Mouse (Mus musculus) midbrain, embryonic 13.5 days (tissue): Measurements from ENCODE around the gene Zfand3. TPM values are rescaled to one million over a fixed set of nuclear protein-coding genes. Genes with fewer than 3 reads are reported as not detected.

ENCODE experiments used
- ATAC-seq: fragments of 200-750 bp; cut with Nextera tagmentation; 2 replicates; pipeline ENCODE4 v1.8.0; 2017; ENCODE audit warnings: mild to moderate bottlenecking, moderate TSS enrichment, moderate library complexity
- H3K27ac ChIP-seq: fragments of 300-500 bp; sonication (generic); 2 replicates; pipeline ENCODE4 v1.5.1; 2015; ENCODE audit warnings: inconsistent platforms, mild to moderate bottlenecking, moderate library complexity
- H3K27me3 ChIP-seq: fragments of 300-500 bp; sonication (generic); 2 replicates; pipeline ENCODE4 v1.6.1; 2015; ENCODE audit warnings: mild to moderate bottlenecking, inconsistent platforms
- H3K36me3 ChIP-seq: fragments of 300-500 bp; sonication (generic); 2 replicates; pipeline ENCODE4 v1.6.1; 2015; ENCODE audit warnings: mild to moderate bottlenecking, inconsistent platforms
- H3K4me1 ChIP-seq: fragments of 300-500 bp; sonication (generic); replicated peaks from 2 replicates; pipeline ENCODE4 v1.6.1; 2015; ENCODE audit warnings: inconsistent platforms
- H3K4me2 ChIP-seq: fragments of 300-500 bp; sonication (generic); replicated peaks from 2 replicates; pipeline ENCODE4 v1.6.1; 2015; ENCODE audit warnings: moderate library complexity, mild to moderate bottlenecking, inconsistent platforms
- H3K4me3 ChIP-seq: fragments of 300-500 bp; sonication (generic); replicated peaks from 2 replicates; pipeline ENCODE4 v1.5.1; 2015; ENCODE audit warnings: mild to moderate bottlenecking, inconsistent platforms
- H3K9ac ChIP-seq: fragments of 300-500 bp; sonication (generic); replicated peaks from 2 replicates; pipeline ENCODE4 v1.6.1; 2015; ENCODE audit warnings: mild to moderate bottlenecking, inconsistent platforms
- H3K9me3 ChIP-seq: fragments of 300-500 bp; sonication (generic); 2 replicates; pipeline ENCODE4 v1.6.1; 2016; ENCODE audit warnings: mild to moderate bottlenecking, inconsistent platforms
- WGBS: fragments of 180-500 bp; shearing (Covaris S2); methylation state at CpG from one replicate; pipeline ENCODE4 v1.1.7; 2015; 5-methylcytosine and 5-hydroxymethylcytosine counted together
- polyA plus RNA-seq: library from polyadenylated mRNA; unstranded; fragments of >200 nt; fragmentation: Nextera tagmentation; extraction: Ambion mirVana; gene quantifications from 2 replicates; pipeline ENCODE4 v1.2.1, GENCODE M21; 2015

The Zfand3 gene
- polyA plus RNA-seq, 1 experiment from 2014 or later, result 85.4 TPM

DNA sequence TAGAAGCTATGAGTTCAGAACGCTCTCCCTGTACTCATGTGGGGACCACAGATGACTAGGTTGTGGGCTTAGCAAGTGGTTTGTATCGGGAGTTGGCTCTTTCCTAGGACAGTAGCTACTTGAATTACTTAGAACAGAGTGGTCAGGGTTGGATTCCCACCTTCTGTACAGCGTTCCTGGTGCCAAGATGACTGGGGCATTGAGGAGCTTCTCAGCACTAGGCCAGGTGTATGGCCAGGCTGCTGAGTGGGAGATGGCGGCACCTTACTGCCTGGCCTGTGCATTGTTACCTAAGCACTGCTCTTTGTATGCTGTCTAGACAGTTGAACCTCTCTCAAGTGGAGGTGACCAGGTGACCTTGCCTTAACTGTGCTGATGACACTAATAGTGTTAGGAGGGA, 28.3 kb downstream of the Zfand3 start:
- Histone ChIP-seq H3K27me3 (no peaks in the 10 kb centered on the region), H3K9ac (no peak overlapping the region), H3K4me1 (peaks cover 39% of the 10 kb centered on the region), H3K27ac (no peak overlapping the region), H3K36me3 (no peaks in the 10 kb centered on the region), H3K9me3 (no peaks in the 10 kb centered on the region), H3K4me3 (no peak overlapping the region), H3K4me2 (no peak overlapping the region)
- 95% methylated on average over 4 of the region's 4 CpGs for WGBS
- ATAC-seq, result no peak

GRCm38 (mm10) chr17:30033991-30034390, 29.5 kb downstream of the Zfand3 start:
- Histone ChIP-seq H3K4me3 (no peak overlapping the region), H3K4me1 (peaks cover 32% of the 10 kb centered on the region), H3K27ac (no peak overlapping the region), H3K27me3 (no peaks in the 10 kb centered on the region), H3K4me2 (no peak overlapping the region), H3K9ac (no peak overlapping the region), H3K9me3 (no peaks in the 10 kb centered on the region), H3K36me3 (no peaks in the 10 kb centered on the region)
- 73% methylated on average over 4 of the region's 4 CpGs for WGBS
- no peak for ATAC-seq

GRCm38 (mm10) chr17:30035216-30036005, 30.9 kb downstream of the Zfand3 start:
- Histone ChIP-seq H3K9me3 (no peaks in the 10 kb centered on the region), H3K36me3 (no peaks in the 10 kb centered on the region), H3K4me3 (no peak overlapping the region), H3K4me1 (peaks cover 23% of the 10 kb centered on the region), H3K4me2 (no peak overlapping the region), H3K27ac (no peak overlapping the region), H3K9ac (no peak overlapping the region), H3K27me3 (no peaks in the 10 kb centered on the region)
- ATAC-seq, result no peak
- 83% methylated on average over 4 of the region's 4 CpGs for WGBS

GRCm38 (mm10) chr17:30043163-30043822, 38.8 kb downstream of the Zfand3 start:
- ATAC-seq, result no peak
- WGBS, result 91% methylated on average over 7 of the region's 7 CpGs

DNA sequence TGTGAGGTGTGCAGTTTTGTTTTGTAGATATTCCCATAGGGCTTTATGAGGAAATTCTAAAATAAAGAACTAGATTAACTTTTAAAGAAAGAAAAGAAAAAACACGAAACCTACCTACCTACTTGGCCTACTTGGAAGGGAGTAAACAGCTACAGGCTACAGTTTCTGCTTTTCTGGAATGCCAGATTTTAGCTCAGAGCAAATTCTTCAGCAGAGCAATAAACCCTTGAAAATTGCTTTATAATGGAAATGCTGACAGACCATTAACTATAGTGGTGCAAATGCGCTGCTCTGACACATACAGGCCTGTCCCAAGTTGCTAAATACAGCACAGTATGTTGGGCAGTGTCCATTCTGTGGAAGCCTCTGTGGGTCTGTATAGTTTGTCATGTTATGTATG, 40.6 kb downstream of the Zfand3 start:
- no peaks in the 10 kb centered on the region for H3K27me3 ChIP-seq
- 71% methylated on average over 2 of the region's 2 CpGs for WGBS
- H3K4me1 ChIP-seq, result peaks cover 8% of the 10 kb centered on the region; the same call in 1 of the 2 replicates
- H3K9me3 ChIP-seq, result no peaks in the 10 kb centered on the region
- no peak overlapping the region for H3K27ac ChIP-seq
- H3K9ac ChIP-seq, result no peak overlapping the region
- H3K4me2 ChIP-seq, result no peak overlapping the region
- H3K4me3 ChIP-seq, result no peak overlapping the region
- no peak for ATAC-seq
- no peaks in the 10 kb centered on the region for H3K36me3 ChIP-seq

More at GRCm38 (mm10) chr17:30043163-30043822, 38.8 kb downstream of the Zfand3 start:
- H3K27me3 ChIP-seq, result no peaks in the 10 kb centered on the region
- no peak overlapping the region for H3K4me3 ChIP-seq
- H3K4me1 ChIP-seq, result peaks cover 13% of the 10 kb centered on the region; the same call in 1 of the 2 replicates
- H3K9me3 ChIP-seq, result no peaks in the 10 kb centered on the region
- H3K27ac ChIP-seq, result no peak overlapping the region
- no peak overlapping the region for H3K9ac ChIP-seq
- H3K4me2 ChIP-seq, result no peak overlapping the region
- H3K36me3 ChIP-seq, result no peaks in the 10 kb centered on the region

GRCm38 (mm10) chr17:30046654-30047053, 42.1 kb downstream of the Zfand3 start:
- no peak for ATAC-seq
- no peaks in the 10 kb centered on the region for H3K27me3 ChIP-seq
- no peaks in the 10 kb centered on the region for H3K36me3 ChIP-seq
- peaks cover 12% of the 10 kb centered on the region; the same call in 1 of the 2 replicates for H3K4me1 ChIP-seq
- H3K4me3 ChIP-seq, result no peak overlapping the region
- 93% methylated on average over 5 of the region's 5 CpGs for WGBS
- H3K9me3 ChIP-seq, result no peaks in the 10 kb centered on the region
- no peak overlapping the region for H3K4me2 ChIP-seq
- no peak overlapping the region for H3K27ac ChIP-seq
- H3K9ac ChIP-seq, result no peak overlapping the region

- Histone ChIP-seq H3K4me1 (0 out of 2 replicates have a peak, but pooled peaks cover 9% of the 10 kb centered on the region), H3K27ac (no peak overlapping the region), H3K9ac (no peak overlapping the region), H3K9me3 (no peaks in the 10 kb centered on the region), H3K4me3 (no peak overlapping the region), H3K27me3 (no peaks in the 10 kb centered on the region), H3K36me3 (peaks cover 5% of the 10 kb centered on the region), H3K4me2 (no peak overlapping the region)
- WGBS, result 82% methylated on average over 5 of the region's 5 CpGs
- ATAC-seq, result no peak
These were observed 47.2 kb downstream of the Zfand3 start for GRCm38 (mm10) chr17:30051523-30052346.

- Histone ChIP-seq H3K4me2 (no peak overlapping the region), H3K4me3 (no peak overlapping the region), H3K27me3 (no peaks in the 10 kb centered on the region), H3K27ac (no peak overlapping the region), H3K9ac (no peak overlapping the region), H3K9me3 (no peaks in the 10 kb centered on the region), H3K4me1 (0 out of 2 replicates have a peak, but pooled peaks cover 9% of the 10 kb centered on the region), H3K36me3 (peaks cover 5% of the 10 kb centered on the region)
- ATAC-seq, result no peak
- WGBS, result 90% methylated on average over 5 of the region's 5 CpGs
These were observed 47.8 kb downstream of the Zfand3 start for GRCm38 (mm10) chr17:30052347-30052742.

- ATAC-seq, result no peak
- Histone ChIP-seq H3K9ac (no peak overlapping the region), H3K27ac (no peak overlapping the region), H3K9me3 (no peaks in the 10 kb centered on the region), H3K27me3 (no peaks in the 10 kb centered on the region), H3K4me1 (0 out of 2 replicates have a peak, but pooled peaks cover 13% of the 10 kb centered on the region), H3K4me2 (no peak overlapping the region), H3K4me3 (no peak overlapping the region), H3K36me3 (peaks cover 5% of the 10 kb centered on the region)
- 79% methylated on average over 9 of the region's 9 CpGs for WGBS
These were observed 48.9 kb downstream of the Zfand3 start for GRCm38 (mm10) chr17:30053463-30053862.

- 100% methylated on average over 2 of the region's 2 CpGs for WGBS
- Histone ChIP-seq H3K36me3 (peaks cover 5% of the 10 kb centered on the region), H3K27me3 (no peaks in the 10 kb centered on the region), H3K27ac (no peak overlapping the region), H3K9me3 (no peaks in the 10 kb centered on the region), H3K9ac (no peak overlapping the region), H3K4me1 (0 out of 2 replicates have a peak, but pooled peaks cover 18% of the 10 kb centered on the region), H3K4me2 (no peak overlapping the region), H3K4me3 (no peak overlapping the region)
- no peak for ATAC-seq
These were observed 49.3 kb downstream of the Zfand3 start for GRCm38 (mm10) chr17:30053871-30054270.

DNA sequence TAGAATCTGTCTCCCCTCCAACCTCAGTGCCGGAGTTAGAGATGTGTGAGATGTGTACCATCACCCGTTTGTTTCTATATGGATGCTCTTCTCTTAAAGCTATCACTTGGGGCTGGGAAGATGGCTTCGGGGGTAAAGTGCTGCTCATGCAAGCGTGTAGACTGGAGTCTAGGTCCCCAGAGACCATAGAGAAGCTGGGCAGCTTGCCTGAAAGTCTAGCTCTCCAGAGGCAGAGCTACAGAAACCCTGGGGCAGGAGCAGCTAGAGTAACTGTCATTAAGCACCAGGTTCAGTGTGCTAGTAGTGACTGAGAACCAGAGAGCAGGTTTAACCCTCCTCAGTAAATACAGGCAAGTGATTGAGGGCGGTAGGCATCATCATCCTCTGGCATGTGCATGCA, 51.7 kb downstream of the Zfand3 start:
- WGBS, result 89% methylated on average over 5 of the region's 5 CpGs

GRCm38 (mm10) chr17:30058594-30058993, 54.1 kb downstream of the Zfand3 start:
- Histone ChIP-seq H3K9ac (no peak overlapping the region), H3K4me1 (peaks cover 22% of the 10 kb centered on the region), H3K9me3 (no peaks in the 10 kb centered on the region), H3K4me3 (no peak overlapping the region), H3K36me3 (peaks cover 5% of the 10 kb centered on the region), H3K27ac (no peak overlapping the region), H3K4me2 (no peak overlapping the region), H3K27me3 (no peaks in the 10 kb centered on the region)
- no peak for ATAC-seq
- WGBS, result 83% methylated on average over 3 of the region's 3 CpGs

More for the DNA sequence above, 51.7 kb downstream of the Zfand3 start:
- ATAC-seq, result no peak
- Histone ChIP-seq H3K27me3 (no peaks in the 10 kb centered on the region), H3K36me3 (peaks cover 5% of the 10 kb centered on the region), H3K4me3 (no peak overlapping the region), H3K9me3 (no peaks in the 10 kb centered on the region), H3K27ac (no peak overlapping the region), H3K4me1 (peaks cover 30% of the 10 kb centered on the region; the same call in 1 of the 2 replicates), H3K4me2 (no peak overlapping the region), H3K9ac (no peak overlapping the region)
